Mouse (Mus musculus) lung, postnatal 0 days (tissue): ENCODE data around the gene Lpcat2b.

ENCODE experiments used
- CTCF ChIP-seq: IDR thresholded peaks from 2 replicates; pipeline ENCODE4 v1.5.1; 2016; ENCODE audit warnings: antibody characterized with exemption, mild to moderate bottlenecking
- EP300 ChIP-seq: IDR thresholded peaks from 2 replicates; pipeline ENCODE4 v1.6.1; 2016; ENCODE audit warnings: antibody characterized with exemption, mild to moderate bottlenecking, control low read depth

- TF ChIP-seq EP300 (no peak), CTCF (no peak)
These were observed 31.1 kb downstream of the Lpcat2b start for GRCm38 (mm10) chr5:107462147-107463076.
